Mouse (Mus musculus) CD4-positive, CD25-positive, alpha-beta regulatory T cell, adult 2 months (primary cell): ENCODE measurements around the gene Tmem141.

Experiments
- DNase-seq: peaks from one replicate; pipeline ENCODE4 v3.0.0-alpha.2; 2012; ENCODE audit warnings: low read depth, low spot score

The Tmem141 gene

GRCm38 (mm10) chr2:25577951-25578795, 43.6 kb downstream of the Tmem141 start:
- DNase-seq: peak; percentile 50

- peak; percentile 66 for DNase-seq
Measured at GRCm38 (mm10) chr2:25576965-25577891, 44.6 kb downstream of the Tmem141 start.

DNA sequence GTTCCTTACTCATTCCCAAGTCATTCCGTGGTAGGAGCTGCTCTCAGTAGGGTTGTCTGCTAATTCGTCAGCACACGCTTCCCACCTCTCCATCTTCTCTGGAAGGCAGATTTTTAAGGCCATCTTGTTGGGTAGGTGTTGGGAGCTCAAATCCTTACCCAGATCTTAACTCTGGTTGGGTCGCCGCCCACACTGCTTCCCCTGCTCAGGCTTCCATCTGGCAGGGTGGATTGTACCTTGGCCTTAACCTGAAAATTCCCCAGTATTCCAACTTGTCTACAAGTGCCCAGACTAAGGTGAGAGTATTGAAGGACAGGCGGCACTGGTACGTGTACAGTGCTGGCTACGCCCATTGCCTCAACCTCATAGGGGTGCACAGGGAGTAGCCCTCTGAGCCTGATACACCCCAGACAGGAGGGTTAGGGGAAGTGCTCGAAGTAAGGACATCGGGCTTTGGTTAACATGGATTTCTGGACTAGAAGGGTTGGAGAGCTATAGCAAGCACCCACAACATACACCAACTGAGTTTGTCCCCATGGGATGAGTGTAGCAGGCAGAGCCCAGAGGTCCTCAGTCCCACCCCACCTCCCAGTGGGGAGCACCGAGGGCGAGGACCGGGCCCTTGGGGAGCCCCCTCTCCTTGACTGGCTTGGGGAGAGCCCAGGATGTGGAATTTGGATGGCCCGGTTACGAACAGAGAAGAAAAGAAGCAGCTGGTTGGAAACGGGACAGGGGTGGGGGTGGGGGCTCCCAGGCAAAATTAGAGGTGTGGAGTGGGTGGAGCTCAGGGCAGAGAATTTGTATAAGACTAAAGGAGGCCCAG, 45.6 kb downstream of the Tmem141 start:
- no peak for DNase-seq

DNA sequence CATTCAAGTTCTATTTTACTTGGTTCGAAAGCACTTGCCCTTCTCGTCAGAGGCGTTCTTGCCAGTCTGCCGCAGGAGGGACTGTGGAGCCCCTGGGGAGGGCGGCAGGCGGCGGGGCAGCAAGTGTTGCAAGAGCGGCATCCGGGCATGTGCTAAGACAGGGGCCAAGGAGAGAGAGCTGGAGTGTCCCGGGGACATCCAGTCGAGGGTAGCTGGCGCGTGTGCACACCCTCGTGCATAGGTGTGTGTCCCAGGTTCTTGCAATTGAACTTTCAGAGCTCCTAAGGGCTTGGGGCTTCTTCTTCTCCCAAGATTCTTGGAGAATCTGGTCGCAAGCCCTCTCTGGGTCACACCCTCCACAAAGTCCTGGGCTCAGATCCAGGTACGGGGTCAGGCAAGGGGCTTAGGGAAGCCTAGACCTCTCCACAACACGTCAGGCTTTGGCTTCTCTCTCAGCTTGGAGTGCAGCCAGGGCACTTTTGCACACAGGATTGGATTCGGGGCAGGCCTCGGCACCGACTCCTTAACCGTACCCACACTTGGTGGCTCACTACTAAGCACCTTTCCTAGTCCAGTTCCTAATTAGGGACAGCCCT, 46.3 kb downstream of the Tmem141 start:
- peak; percentile 60 for DNase-seq

DNA sequence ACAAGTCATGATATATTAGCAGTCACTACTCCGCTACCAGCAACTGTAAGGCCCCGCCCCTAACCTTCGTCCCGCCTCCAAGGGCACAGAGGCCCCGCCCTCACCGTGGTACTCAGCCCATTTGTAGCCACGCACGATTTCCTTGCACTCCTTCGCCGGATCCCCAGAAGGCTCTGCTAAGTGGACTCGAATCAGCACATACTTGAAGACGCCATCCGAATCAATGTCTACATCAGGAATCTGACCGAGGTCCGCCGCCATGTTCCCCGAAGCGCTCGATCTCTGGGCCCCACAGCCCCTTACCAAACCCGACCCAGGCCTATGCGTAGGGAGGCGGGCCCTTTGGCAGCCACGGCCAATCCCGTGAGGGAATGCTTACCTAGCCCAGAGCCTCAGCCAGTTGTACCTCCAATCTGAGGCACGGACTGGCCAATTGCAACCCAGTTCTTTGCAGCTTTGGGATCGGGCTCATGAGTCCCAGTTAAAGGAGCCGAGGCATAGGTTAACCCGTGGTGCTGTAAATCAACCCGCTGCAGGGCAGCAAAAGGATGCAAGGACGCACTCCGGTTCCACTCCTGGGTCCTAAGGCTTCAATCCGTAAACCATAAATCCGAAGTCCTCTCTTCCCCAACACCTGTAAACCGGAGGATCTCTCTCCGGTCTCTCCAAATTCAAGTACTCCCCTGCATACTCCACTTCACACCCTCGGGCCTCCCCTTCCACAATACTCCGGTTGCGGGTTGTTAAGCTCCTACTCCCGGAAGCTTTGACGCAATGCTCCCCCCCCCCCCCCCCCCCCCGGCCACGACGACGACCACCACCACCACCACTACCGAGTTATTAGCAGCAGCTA, 47.0 kb downstream of the Tmem141 start, which contains the start of the genes Mamdc4 and Phpt1:
Gene Mamdc4, minus strand, starts transcription at position 267 of the 853 bp plus-strand sequence.
Gene Phpt1, minus strand, starts transcription at position 646 of the 853 bp plus-strand sequence.
- peak; percentile 97 for DNase-seq

GRCm38 (mm10) chr2:25574136-25574535, 47.7 kb downstream of the Tmem141 start:
- DNase-seq: no peak

DNA sequence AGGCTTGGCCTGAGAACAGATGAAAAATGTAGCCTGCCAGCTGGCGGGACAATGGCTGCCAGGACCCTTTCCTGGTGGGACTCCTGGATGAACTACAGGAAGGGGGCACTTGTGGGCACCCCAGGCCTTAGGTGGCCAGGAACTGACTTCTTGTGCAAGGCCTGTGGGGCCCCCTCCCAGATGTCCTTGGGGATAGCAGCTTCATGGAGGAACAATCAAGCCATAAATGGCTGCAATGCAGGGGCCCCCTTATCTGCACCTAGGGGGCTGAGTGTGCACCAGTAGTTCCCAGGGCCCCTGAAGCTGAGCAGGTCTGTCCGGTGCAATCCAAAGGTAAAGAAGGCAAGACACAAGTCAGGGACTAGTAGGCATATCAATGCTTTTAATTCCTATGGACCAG, 48.7 kb downstream of the Tmem141 start:
- no peak for DNase-seq

DNA sequence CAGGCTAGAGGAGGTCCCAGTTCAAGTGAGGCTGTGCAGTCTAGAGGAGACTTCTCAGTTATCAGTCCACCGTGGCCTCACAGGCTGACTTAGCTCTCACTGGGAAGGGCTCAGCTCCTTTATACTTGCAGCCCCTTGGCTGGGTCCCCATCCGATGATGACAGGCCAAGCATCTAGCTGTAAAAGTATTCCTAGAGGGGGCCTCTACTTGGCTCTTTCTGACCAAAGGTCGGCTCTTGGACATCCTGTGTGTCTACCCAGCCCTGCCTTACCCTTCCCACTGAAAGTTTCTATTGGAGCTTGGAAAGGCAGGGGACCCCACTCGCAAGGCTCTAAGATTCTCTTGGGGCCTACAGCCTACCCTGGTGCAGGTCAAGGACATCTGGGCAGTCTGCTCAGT, 50.6 kb downstream of the Tmem141 start:
- no peak for DNase-seq
